Mouse (Mus musculus) gonadal fat pad, adult 2 months (tissue): ENCODE results near the gene Tmem232. TPM values are rescaled to one million over a fixed set of nuclear protein-coding genes. Genes with fewer than 3 reads are reported as not detected.
"Not testable (repeated sequence)": the region's sequence is repeated elsewhere in the genome, so short reads cannot be mapped to it uniquely, and the experiment has no call there.

Experiments used
- DNase-seq: peaks from one replicate; pipeline ENCODE4 v3.0.0-alpha.2; 2012; ENCODE audit warnings: low read depth
- polyA plus RNA-seq: library from polyadenylated mRNA; depleted of rRNA; stranded (reverse); fragments of >200 nt; gene quantifications from 2 replicates; pipeline ENCODE4 v1.2.3, GENCODE M21; 2012; rRNA removed

The Tmem232 gene
- 0.46 and 0.66 TPM in 2 replicates for polyA plus RNA-seq

DNA sequence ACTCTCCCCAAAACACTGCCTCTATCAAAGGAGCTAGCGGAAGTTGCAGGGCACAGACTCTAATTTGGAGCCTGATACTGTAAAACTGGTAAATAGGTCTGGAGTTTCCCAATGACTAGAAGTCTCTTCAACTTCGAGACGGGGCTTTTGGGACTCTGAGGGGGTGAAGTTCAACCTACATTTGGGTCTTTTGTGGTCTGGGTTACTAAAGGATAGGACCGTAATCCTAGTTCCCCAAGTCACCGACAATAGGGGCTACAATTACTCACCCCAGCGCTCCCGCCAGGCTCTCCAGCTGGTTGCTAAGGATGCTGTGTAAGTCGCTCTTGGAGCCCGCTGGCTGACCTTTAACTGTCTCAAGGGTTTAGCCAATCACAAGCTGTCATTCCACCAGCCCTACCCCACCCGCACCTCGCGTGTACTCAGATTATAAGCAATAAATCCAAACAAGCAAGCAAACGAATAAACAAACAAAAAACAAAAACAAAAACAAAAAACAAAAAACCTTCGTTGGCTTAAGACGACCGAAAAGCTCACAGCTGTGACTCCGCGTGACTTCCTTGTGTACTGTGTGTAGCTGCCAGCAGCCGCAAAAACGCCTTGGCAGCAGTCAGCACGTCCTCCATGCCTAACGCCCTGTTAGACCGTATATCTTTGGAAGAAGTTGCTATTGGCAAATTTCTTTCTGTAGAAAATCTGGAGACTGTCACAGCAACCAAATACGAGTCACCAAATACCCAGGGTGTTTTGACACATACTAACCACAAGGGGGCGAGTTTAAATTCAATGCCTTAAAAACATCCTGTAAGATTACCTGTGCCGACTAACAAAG is at the start of gene Tmem232:
TSS of gene Tmem232 (minus strand) at position 342 of the 832 bp plus-strand sequence.
- DNase-seq: no peak

- no peak for DNase-seq
Measured at GRCm38 (mm10) chr17:65586892-65587291, 46.3 kb upstream of the Tmem232 start.

GRCm38 (mm10) chr17:65581440-65581839 is 40.9 kb upstream of the Tmem232 start:
- DNase-seq: no peak

DNA sequence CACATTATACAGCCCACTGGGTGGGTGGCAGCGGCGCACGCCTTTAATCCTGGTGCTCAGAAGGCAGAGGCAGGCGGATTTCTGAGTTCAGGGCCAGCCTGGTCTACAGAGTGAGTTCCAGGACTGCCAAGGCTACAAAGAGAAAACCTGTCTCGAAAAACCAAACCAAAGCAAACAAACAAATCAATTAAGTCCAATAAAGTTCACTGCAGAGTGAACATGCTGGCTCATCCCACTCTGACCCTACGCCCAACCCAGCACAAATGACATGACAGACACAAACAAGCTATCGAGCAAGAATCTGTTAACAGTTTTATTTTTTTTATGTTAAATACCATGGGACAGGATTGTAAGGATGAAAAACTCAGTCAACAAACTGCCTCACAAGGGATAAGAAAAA is 39.2 kb upstream of the Tmem232 start:
- no peak for DNase-seq

DNA sequence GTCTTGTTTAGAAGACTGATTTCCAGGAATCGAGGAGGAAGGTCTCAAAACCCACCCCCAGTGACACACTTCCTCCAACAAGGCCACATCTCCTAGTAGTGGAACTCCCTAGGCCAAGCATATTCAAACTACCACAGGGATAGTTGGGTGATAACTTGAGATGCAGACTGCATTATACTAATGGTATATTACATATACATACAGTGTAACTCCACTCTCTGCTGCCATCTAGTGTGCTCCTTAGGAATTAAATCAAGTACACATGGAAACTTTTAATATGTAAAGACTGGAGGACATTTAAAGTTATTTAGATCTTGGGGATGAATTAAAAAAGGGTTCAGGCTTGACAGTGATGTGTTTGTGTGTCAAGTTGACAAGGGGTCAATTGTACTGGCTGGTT is 34.8 kb upstream of the Tmem232 start:
- no peak for DNase-seq

DNA sequence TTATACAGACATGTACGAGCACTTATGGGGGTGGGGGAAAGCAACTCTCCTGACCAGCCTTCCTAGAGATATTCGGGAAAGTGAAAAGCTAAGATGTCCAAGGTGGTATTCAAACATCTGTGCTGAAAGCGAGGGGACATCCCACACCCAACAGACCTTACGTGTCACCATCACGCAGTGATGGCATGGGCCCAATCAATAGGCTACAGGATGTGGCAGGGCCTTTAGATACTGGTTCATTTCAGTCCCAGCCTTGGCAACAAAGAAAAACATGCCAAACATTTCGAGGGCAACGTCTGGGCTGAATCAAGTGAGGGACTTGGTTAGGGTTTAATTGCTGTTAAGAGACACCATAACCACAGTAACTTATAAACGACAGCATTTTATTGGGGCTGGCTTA is 34.3 kb upstream of the Tmem232 start:
- no peak for DNase-seq

GRCm38 (mm10) chr17:65571866-65572265 is 31.3 kb upstream of the Tmem232 start:
- DNase-seq: no peak

DNA sequence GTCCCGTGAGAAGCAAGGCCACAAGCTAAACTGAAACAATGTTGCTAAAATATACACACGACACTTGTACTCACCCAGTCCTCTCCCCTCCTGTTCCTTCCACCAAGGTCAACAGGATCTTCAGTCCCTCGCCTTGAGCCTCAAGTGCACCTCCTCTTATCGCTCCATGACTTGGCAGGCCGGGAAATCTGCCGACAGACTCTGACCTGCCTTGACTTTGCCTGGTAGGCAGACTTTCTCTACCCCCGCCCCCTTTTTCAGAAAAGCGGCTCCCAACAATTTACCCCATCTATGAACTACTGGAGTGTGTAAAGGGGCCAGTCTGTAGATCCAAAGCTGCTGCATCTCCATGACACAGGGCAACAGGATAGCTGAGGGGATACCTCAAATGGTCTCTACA is 30.9 kb upstream of the Tmem232 start:
- DNase-seq: no peak

- no peak for DNase-seq
Measured at GRCm38 (mm10) chr17:65564189-65564588, 23.6 kb upstream of the Tmem232 start.

DNA sequence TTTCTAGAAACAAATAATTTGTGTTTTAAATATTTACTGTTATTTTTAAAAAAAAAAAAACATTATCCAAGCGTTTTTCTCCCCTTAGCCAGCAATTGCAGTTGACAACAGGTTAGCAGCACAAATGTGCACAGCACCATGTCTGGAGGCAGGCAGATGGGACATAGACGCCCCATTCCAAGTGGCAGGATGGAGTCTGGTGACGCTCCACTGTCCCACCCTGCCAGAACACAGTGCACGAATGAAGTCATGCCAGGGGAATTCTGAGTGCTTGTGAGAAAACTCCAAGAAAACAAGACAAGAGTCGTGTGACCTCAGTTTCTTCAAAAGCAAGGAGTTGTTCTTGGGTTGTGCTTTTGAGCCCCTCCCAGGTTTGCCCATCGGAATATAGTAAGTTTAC is 22.8 kb upstream of the Tmem232 start:
- no peak for DNase-seq

DNA sequence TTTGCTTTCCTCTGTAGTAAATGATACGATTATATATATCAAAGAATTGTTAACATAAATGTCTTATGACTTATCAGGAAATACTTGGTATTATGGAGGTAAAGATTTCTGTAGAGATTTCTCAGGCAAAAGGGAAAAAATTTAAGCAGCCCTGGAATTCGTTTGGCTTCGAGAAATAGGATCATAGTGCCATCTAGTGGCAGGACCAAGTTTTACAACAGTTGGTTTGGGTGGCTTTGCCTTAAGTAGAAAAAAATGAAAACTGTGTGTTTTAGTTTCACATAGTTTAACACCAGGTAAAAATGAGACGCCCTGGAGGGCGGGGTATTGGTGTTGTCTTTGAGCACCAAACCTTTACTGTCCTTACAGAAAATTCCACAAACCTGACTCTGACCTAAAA is 22.2 kb upstream of the Tmem232 start:
- DNase-seq: no peak

GRCm38 (mm10) chr17:65561361-65562015 is 20.9 kb upstream of the Tmem232 start:
- no peak for DNase-seq

GRCm38 (mm10) chr17:65559273-65559672 is 18.7 kb upstream of the Tmem232 start:
- no peak for DNase-seq

DNA sequence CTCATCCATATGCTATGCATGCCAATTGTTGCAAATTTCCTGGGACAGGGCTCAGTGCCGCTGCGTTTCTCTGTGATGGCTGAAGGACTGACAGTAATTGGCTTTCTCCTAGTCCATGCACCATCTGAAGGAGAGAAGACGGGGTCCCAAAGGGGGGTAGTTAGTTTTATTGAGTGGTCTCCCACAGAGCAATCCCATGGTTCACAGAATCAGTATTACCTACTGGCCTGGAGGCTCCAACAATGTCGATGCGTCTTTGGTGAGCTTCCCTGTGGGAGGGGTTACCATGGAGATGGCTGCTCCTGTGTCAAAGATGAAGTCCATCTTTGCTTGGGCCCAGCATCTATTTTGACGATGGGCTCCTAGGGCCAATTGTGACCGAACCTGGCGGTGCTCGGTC is 18.2 kb upstream of the Tmem232 start:
- no peak for DNase-seq

DNA sequence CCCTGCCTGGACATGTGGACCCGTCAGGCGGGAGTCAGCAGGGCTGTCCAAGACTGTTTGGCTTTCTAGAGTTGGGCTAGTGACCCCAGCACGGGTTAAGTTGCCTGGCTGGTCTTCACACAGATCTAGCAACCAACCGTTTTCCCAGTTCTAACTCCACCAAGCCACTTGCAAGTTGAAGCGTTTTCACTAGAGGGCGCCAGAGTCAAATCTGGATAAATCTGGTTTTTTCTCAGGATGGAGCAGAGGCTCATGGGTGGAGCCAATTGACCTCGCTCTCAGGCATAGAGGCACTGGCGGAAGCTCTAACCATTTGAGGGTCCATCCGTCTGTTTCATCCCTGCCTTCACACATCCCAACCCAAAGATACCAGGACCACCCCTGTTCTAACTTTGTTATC is 17.6 kb upstream of the Tmem232 start:
- DNase-seq: no peak

- no peak for DNase-seq
Measured at GRCm38 (mm10) chr17:65557212-65557611, 16.6 kb upstream of the Tmem232 start.

- no peak for DNase-seq
Measured at GRCm38 (mm10) chr17:65556798-65557197, 16.2 kb upstream of the Tmem232 start.

- no peak for DNase-seq
Measured at GRCm38 (mm10) chr17:65552426-65552997, 11.9 kb upstream of the Tmem232 start.

DNA sequence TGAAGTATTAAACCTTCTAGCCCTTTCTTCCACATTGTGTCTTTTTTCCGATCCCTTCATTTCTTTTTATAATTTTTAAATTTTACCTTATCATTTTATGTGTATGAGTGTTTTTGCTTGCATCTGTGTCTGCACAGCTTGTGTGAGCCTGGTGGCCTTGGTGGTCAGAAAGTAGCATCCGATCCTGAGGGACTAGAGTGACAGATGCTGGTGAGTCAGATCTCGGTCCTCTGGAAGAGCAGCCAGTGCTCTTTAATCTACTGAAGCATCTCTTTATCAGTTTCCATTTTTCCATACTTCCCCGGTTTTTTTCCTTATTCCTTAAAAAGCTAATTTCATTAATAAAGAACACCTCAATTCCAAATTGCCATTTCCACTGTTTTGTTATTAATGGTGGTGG is 9.8 kb upstream of the Tmem232 start:
- no peak for DNase-seq

- DNase-seq: peak; percentile 20
Measured at GRCm38 (mm10) chr17:65548698-65549365, 8.2 kb upstream of the Tmem232 start.

GRCm38 (mm10) chr17:65546221-65546620 is 5.6 kb upstream of the Tmem232 start:
- DNase-seq: not testable (repeated sequence)

DNA sequence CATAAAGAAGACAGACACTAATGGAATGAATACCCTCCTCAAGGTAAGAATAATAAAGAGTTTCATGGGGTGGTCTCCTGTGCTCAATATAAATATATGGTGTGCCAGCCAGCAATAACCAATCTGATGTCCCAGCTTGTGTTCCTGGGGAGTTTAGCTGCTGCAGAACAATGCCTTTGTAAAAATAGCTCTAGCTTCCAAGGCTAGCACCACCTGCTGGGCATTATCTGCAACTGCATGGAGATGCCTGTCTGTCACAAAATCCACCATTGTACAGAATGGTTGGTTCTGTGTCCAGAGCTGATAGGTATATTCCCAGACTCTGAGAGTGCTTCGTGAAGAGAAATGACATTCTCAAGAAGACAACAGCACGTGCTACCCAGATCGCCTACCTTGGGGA is 4.4 kb downstream of the Tmem232 start:
- no peak for DNase-seq
